Mouse (Mus musculus): ENCODE measurements around the gene Wasf2.

Gene Wasf2

GRCm38 (mm10) chr4:133186856-133187255 lies 56.6 kb downstream of the Wasf2 start:
- in situ Hi-C loops (cut with MboI; ENCODE audit: low pct_unique_long_range_greater_than_20kb in 1 of 2, low sequenced_read_pairs in 2 of 2, unreplicated experiment in 1 of 2) = no loop called here

DNA sequence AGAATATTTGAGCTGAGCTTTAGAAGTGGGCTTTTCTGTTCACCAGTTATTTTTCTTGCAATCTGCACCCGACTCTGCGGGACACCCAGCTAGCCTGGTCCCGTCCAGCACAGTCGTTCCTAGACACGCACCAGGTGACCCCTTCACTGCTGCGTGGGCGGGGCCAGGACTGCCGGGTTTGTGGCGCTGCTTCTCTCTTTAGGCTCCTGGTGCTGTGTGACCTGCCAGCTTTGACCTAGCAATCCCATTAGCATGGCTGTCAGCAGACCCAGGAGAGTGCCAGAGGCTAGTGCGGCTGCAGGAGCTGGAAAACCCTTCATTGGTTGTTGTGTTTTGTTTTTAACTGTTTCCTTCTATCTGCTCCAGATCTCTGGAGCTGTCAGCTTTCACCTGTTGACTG lies 59.1 kb downstream of the Wasf2 start:
- in situ Hi-C loops (cut with MboI; ENCODE audit: low pct_unique_long_range_greater_than_20kb in 1 of 2, low sequenced_read_pairs in 2 of 2, unreplicated experiment in 1 of 2) = no loop called here

- in situ Hi-C loops (cut with MboI; ENCODE audit: low pct_unique_long_range_greater_than_20kb in 1 of 2, low sequenced_read_pairs in 2 of 2, unreplicated experiment in 1 of 2) = no loop called here
Measured at GRCm38 (mm10) chr4:133194482-133194881, 64.2 kb downstream of the Wasf2 start.

- in situ Hi-C loops (cut with MboI; ENCODE audit: low pct_unique_long_range_greater_than_20kb in 1 of 2, low sequenced_read_pairs in 2 of 2, unreplicated experiment in 1 of 2) = no loop called here
Measured at GRCm38 (mm10) chr4:133195014-133195413, 64.7 kb downstream of the Wasf2 start.

- in situ Hi-C loops (cut with MboI; ENCODE audit: low pct_unique_long_range_greater_than_20kb in 1 of 2, low sequenced_read_pairs in 2 of 2, unreplicated experiment in 1 of 2) = no loop called here
Measured at GRCm38 (mm10) chr4:133196136-133196535, 65.8 kb downstream of the Wasf2 start.

DNA sequence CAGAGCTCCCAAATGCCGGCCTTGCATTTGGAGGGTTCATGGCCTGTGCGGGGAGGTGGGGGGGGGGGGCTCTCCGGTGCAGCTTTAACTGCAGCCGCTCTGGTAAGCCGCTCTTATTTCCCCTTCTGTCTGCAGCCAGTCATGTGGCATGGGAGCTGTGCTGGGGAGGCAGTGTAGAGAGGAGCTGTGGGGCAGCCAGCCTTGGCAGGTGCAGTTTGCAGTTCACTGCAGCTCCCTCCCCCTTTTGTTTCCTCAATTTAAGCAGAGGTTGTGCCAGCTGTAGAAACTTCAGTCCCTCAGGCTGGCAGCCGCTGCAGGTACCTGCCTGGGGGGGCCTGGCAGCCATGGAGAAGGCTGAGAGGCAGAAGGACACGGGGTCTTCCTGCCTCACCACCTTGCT lies 66.5 kb downstream of the Wasf2 start:
- in situ Hi-C loops (cut with MboI; ENCODE audit: low pct_unique_long_range_greater_than_20kb in 1 of 2, low sequenced_read_pairs in 2 of 2, unreplicated experiment in 1 of 2) = no loop called here

- in situ Hi-C loops (cut with MboI; ENCODE audit: low pct_unique_long_range_greater_than_20kb in 1 of 2, low sequenced_read_pairs in 2 of 2, unreplicated experiment in 1 of 2) = no loop called here
Measured at GRCm38 (mm10) chr4:133197355-133197754, 67.0 kb downstream of the Wasf2 start.

DNA sequence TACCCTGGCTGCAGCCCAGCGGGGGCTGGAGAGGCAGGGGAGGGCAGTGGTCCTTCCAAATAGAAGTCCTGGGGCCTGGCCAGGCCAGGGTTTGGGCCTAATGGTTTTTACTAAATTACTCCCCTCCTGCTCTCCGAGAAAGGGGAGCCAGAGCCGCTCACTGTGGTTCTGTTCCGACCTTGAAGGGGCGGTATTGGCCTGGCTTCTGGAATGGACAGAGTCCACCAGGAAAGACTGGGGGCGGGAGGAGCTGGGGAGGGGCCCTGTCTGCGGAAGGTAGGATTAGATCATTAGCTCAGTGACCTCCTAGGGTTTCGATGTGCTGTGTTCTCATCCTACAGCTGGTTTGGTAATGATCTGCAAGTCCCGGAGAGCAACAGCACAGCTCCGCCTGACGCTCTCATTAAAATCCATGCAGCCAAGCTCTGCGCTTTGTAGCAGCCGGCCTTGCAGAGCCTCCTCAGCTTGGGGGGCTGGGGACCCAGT lies 67.5 kb downstream of the Wasf2 start:
- in situ Hi-C loops (cut with MboI; ENCODE audit: low pct_unique_long_range_greater_than_20kb in 1 of 2, low sequenced_read_pairs in 2 of 2, unreplicated experiment in 1 of 2) = no loop called here

DNA sequence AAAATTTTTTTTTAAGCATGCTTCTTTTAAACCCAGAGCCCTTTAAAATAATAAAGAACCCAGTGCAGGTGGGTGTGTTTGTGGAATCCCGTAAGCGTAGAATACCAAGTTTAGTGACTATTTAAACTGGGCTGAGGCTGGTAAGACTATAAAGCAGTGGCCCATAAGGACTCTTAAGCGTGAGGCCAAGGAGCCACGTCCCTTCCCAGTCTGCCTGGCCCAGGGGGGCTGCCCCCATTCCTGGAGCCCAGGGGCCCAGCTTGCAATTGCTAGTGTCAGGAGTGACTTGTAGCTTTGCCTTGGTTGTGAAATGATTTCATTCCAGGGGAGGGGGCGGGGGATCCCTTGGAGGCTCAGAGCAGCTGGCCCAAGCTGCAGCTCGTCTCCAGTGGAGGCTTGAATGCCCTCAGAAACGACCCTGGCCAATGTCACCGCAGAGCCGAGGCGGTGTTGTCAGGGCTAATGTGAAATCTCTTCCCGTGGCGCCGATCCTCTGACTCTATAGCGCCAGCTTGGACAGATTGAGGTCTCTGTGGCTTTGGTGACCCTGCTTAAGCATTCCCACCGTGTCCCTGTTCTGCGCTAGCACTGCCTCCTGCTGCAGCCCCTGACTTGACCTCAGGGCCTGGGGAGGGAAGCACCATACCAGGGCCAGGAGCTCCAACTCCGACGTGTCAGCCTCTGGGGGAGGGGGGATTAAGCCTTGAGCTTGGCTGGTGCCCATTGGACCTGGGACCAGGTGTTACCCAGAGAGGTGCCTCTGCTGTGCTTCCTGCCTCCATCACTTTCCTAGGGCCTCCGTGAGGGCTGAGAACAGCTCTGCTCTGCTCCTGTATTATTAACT lies 68.3 kb downstream of the Wasf2 start:
- in situ Hi-C loops (cut with MboI; ENCODE audit: low pct_unique_long_range_greater_than_20kb in 1 of 2, low sequenced_read_pairs in 2 of 2, unreplicated experiment in 1 of 2) = no loop called here

DNA sequence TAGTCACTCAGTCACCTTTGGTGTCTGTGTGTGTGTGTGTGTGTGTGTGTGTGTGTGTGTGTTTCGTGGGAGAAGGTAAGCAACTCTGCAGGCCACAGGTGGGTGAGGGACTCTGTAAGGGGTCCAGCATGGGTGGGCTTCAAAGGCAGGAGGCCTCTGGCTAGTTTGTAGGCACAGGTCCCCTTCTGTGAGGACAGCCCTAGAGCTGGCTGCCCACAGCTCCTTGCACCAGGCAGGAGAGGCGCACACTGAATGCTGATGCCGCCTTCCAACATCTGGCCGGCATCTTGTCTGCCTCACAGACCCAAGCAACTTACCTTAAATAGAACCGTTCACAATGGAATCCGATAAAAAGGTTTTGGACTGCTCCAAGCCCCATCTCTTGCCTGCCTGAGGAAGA lies 69.4 kb downstream of the Wasf2 start:
- in situ Hi-C loops (cut with MboI; ENCODE audit: low pct_unique_long_range_greater_than_20kb in 1 of 2, low sequenced_read_pairs in 2 of 2, unreplicated experiment in 1 of 2) = no loop called here

GRCm38 (mm10) chr4:133200343-133200742 lies 70.0 kb downstream of the Wasf2 start:
- in situ Hi-C loops (cut with MboI; ENCODE audit: low pct_unique_long_range_greater_than_20kb in 1 of 2, low sequenced_read_pairs in 2 of 2, unreplicated experiment in 1 of 2) = no loop called here

DNA sequence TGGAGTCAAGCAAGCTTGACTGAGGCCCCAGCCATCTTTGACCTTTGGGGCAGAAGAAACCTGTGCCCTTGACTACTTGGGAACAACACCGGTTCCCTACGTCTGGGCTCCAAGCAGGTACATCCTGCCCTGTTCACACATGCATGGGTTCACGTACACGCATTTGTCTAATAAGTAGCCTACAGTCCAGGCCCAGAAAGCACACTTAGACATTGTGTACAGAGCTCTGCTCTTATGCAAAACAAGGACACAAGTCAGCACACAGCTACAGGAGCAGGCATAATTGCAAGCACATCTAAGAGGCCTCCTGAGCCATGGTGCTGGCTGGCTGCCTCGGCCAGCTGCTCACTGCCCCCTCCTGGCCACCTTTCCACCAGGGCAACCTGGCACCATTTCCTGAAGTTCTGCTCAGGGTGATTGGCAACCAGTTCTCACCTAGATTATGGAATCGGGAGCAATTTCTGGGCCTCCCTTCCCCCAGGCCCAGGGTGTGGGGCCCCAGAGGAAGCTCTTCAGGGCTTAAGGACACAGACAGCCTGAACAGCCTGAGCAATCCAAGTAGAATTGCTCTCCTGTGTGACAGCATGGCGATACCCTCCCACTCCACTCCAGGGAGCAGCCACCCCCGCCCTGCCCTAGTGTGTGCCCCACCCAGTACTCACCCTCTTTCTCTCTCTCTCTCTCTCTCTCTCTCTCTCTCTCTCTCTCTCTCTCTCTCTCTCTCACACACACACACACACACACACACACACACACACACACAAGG lies 70.9 kb downstream of the Wasf2 start:
- in situ Hi-C loops (cut with MboI; ENCODE audit: low pct_unique_long_range_greater_than_20kb in 1 of 2, low sequenced_read_pairs in 2 of 2, unreplicated experiment in 1 of 2) = no loop called here

GRCm38 (mm10) chr4:133202254-133202653 lies 71.9 kb downstream of the Wasf2 start:
- in situ Hi-C loops (cut with MboI; ENCODE audit: low pct_unique_long_range_greater_than_20kb in 1 of 2, low sequenced_read_pairs in 2 of 2, unreplicated experiment in 1 of 2) = no loop called here

- in situ Hi-C loops (cut with MboI; ENCODE audit: low pct_unique_long_range_greater_than_20kb in 1 of 2, low sequenced_read_pairs in 2 of 2, unreplicated experiment in 1 of 2) = no loop called here
Measured at GRCm38 (mm10) chr4:133203591-133203990, 73.3 kb downstream of the Wasf2 start.

GRCm38 (mm10) chr4:133204379-133204778 lies 74.1 kb downstream of the Wasf2 start:
- in situ Hi-C loops (cut with MboI; ENCODE audit: low pct_unique_long_range_greater_than_20kb in 1 of 2, low sequenced_read_pairs in 2 of 2, unreplicated experiment in 1 of 2) = no loop called here

DNA sequence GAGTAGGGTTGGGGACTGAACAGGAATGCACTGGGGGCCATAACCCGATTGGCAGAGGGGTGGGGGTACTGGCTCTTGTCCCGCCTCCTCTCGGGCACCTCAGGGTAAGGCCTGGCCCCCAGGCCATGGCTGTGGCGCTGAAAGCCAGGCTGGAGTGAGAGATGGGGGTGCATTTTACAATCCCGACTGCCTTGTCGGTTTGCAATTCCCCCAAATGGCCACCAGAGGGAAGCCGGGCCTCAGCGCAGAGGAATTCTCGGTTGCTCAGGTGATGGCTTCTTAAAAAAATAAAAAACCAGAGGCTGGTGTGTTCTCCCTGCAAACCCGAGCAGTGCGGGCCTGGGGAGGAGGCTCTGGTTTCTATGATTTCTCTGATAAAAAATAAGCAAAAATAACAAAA lies 79.1 kb downstream of the Wasf2 start:
- in situ Hi-C loops (cut with MboI; ENCODE audit: low pct_unique_long_range_greater_than_20kb in 1 of 2, low sequenced_read_pairs in 2 of 2, unreplicated experiment in 1 of 2) = no loop called here

GRCm38 (mm10) chr4:133210023-133210787 lies 79.9 kb downstream of the Wasf2 start:
- in situ Hi-C loops (cut with MboI; ENCODE audit: low pct_unique_long_range_greater_than_20kb in 1 of 2, low sequenced_read_pairs in 2 of 2, unreplicated experiment in 1 of 2) = no loop called here

- in situ Hi-C loops (cut with MboI; ENCODE audit: low pct_unique_long_range_greater_than_20kb in 1 of 2, low sequenced_read_pairs in 2 of 2, unreplicated experiment in 1 of 2) = no loop called here
Measured at GRCm38 (mm10) chr4:133210788-133211390, 80.6 kb downstream of the Wasf2 start.

Measured in mouse embryonic stem cell (cell line).